Mouse (Mus musculus) frontal cortex, postnatal 25 days (tissue): ENCODE results near the gene Tyrobp.

Source experiments
- DNase-seq, 2 experiments: peaks; one replicate each; pipeline ENCODE4 v3.0.0; 2022; ENCODE audit warnings: low spot score in 2 of 2

Gene Tyrobp

GRCm38 (mm10) chr7:30423071-30423641 is 9.6 kb downstream of the Tyrobp start:
- peak in 1 of 2 experiments; percentile 48 for DNase-seq

GRCm38 (mm10) chr7:30429327-30429726 is 15.8 kb downstream of the Tyrobp start:
- no peak for DNase-seq

GRCm38 (mm10) chr7:30430191-30430590 is 16.6 kb downstream of the Tyrobp start:
- DNase-seq = no peak

GRCm38 (mm10) chr7:30431793-30432192 is 18.2 kb downstream of the Tyrobp start:
- peak; percentile 69 to 71 for DNase-seq

- DNase-seq = no peak
Measured at GRCm38 (mm10) chr7:30434238-30434637, 20.7 kb downstream of the Tyrobp start.

GRCm38 (mm10) chr7:30434701-30435100 is 21.1 kb downstream of the Tyrobp start:
- no peak for DNase-seq

GRCm38 (mm10) chr7:30435156-30435555 is 21.6 kb downstream of the Tyrobp start:
- no peak for DNase-seq

GRCm38 (mm10) chr7:30436879-30437278 is 23.3 kb downstream of the Tyrobp start:
- DNase-seq = no peak

- DNase-seq = no peak
Measured at GRCm38 (mm10) chr7:30439734-30440133, 26.2 kb downstream of the Tyrobp start.

- no peak for DNase-seq
Measured at GRCm38 (mm10) chr7:30440697-30441096, 27.1 kb downstream of the Tyrobp start.

GRCm38 (mm10) chr7:30443696-30444095 is 30.1 kb downstream of the Tyrobp start:
- no peak for DNase-seq

GRCm38 (mm10) chr7:30444154-30444970 is 30.8 kb downstream of the Tyrobp start:
- peak in 1 of 2 experiments; percentile 56 for DNase-seq

GRCm38 (mm10) chr7:30444971-30445751 is 31.6 kb downstream of the Tyrobp start, which contains the start of gene Aplp1:
TSS of gene Aplp1 (minus strand) at chr7:30445535.
- peak in 1 of 2 experiments; percentile 67 for DNase-seq

- DNase-seq = no peak
Measured at GRCm38 (mm10) chr7:30450241-30450640, 36.7 kb downstream of the Tyrobp start.

GRCm38 (mm10) chr7:30453327-30453726 is 39.8 kb downstream of the Tyrobp start:
- no peak for DNase-seq

GRCm38 (mm10) chr7:30453766-30454165 is 40.2 kb downstream of the Tyrobp start:
- DNase-seq = no peak

- DNase-seq = no peak
Measured at GRCm38 (mm10) chr7:30454259-30454658, 40.7 kb downstream of the Tyrobp start.

GRCm38 (mm10) chr7:30456487-30456886 is 42.9 kb downstream of the Tyrobp start:
- DNase-seq = no peak

GRCm38 (mm10) chr7:30456911-30457628 is 43.5 kb downstream of the Tyrobp start:
- DNase-seq = no peak

GRCm38 (mm10) chr7:30457629-30458330 is 44.2 kb downstream of the Tyrobp start, which contains the start of the genes Kirrel2 and Nphs1:
TSS of gene Kirrel2 (minus strand) at chr7:30457690.
TSS of gene Nphs1 (plus strand) at chr7:30458315.
- DNase-seq = no peak

- no peak for DNase-seq
Measured at GRCm38 (mm10) chr7:30459484-30459883, 45.9 kb downstream of the Tyrobp start.
